Mouse (Mus musculus): ENCODE data around the gene Esam. TPM values are rescaled to one million over a fixed set of nuclear protein-coding genes. Genes with fewer than 3 reads are reported as not detected.

Esam gene
- 6.1 TPM for polyA plus RNA-seq (2014; fragmentation: Illumina TruSeq; extraction: RNeasy Lipid Tissue Mini Kit (QIAGEN cat#74804); ENCODE audit: low read depth, low replicate concordance)

DNA sequence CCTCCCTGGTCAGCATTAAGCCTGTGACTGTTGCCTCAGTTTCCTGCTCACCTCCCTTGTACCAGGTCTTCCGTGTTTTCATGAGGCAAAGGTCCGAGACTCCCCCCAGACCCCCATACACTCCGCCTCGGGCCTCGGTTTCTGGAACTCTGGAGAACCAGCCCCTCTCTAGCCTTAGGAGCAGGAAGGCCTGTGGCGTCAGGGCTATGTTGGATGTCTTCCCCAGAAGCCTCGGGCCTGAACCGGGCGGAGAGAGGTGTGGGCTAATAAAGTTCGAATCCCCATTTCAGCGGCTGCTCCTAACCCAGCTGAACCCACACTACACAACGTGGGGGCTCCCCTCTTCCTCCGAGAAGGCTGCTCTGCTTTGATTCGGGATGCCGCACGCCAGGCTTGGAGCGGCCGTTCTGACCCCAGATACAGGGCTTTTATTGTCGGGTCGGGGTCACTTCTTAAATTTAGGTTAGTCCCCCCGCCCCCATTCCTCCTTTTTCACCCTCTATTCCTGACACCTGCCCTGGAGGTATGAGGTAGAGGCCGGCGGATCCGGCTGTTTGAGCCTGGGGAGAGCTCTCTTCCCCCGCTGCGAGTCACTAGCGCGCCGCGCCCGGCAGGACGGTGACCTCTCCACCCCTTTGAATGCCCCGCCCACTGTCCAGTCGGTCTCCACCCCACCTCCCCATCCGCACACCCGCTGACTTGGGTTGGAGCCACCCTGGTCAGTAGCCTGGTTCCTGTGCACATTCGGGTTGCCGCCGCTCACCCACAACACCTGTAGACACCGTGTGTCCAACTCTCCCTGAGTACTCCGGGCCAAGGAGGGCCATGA is at the start of gene Esam:
TSS of gene Esam (plus strand) at position 683 of the 829 bp plus-strand sequence.

DNA sequence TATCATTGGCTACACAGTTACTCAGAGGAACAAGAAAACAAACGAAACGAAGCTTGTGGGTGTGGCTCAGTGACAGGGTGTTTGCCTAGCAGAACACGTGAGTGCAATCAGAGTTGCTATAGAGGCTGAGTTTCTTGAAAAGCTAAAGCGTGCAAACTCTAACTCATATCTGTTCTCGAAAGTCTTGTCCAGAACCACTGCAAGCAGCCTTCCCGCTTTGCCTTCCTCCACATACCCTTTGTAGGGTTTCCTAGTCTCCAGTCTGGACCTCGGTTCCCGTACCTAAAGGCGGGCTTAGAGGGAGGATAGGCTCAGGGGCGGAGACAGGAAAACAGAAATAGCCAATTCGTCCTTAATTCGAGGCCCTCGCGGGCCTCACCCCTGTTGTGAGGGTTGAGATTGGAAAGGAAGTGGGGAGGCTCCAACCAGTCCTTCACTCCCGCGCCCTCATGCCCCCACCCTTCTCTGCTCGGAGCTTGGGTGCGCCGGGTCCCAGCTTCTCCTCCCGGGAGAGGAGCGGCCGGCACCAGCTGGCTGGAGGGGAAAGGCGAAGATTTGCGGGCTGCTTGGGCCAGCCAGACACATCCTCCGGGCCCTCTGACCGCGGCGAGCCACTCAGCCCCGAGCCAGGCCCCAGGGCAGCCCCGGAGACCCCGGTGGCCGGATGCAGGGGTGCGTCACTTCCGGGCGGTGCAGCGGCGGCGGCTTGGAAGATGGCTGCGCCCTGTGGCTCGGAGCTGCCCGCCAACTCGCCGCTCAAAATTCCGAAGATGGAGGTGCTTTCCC is 39.1 kb upstream of the Esam start, which contains the start of gene Msantd2:
TSS of gene Msantd2 (plus strand) at position 709 of the 786 bp plus-strand sequence.

DNA sequence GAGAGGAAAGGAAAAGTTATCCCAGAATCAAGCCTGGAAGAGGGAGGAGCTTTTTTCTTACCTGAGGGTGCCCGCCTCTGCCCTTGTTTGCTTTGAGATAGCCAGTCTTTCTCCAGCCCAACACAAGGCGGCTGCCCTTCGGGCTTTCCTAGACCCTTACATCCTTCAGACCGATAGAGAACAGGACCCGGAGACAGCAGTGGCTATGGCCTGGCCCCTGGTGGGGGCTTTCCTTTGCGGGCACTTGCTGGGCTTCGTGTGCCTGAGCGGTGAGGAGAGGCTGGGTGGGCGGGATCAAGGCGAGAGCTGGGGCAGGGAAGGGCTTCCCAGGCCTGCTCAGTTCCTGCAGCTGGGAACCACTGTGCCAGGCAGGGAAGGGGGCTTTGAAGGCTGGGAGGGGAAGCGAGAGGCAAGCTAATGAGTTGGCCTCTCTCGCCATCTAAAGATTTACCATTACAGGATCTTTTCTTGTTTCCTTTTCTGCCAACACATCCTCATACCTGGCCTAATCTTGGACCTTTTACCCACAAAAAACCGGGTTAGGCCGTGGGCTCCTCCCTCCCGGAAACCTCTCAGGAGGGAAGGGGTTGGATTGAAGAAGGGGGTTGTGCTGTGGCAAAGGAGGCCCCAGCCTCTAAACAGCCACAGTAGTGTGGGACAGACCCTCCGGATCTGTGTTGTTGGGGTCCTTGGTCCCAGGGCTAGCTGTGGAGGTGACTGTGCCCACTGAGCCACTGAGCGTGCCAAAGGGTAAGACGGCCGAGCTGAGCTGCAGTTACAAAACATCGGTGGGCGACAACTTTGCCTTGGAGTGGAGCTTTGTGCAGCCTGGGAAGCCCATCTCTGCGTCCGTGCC is 11.5 kb downstream of the Esam start, which contains the start of gene Vsig2:
TSS of gene Vsig2 (plus strand) at position 86 of the 856 bp plus-strand sequence.

DNA sequence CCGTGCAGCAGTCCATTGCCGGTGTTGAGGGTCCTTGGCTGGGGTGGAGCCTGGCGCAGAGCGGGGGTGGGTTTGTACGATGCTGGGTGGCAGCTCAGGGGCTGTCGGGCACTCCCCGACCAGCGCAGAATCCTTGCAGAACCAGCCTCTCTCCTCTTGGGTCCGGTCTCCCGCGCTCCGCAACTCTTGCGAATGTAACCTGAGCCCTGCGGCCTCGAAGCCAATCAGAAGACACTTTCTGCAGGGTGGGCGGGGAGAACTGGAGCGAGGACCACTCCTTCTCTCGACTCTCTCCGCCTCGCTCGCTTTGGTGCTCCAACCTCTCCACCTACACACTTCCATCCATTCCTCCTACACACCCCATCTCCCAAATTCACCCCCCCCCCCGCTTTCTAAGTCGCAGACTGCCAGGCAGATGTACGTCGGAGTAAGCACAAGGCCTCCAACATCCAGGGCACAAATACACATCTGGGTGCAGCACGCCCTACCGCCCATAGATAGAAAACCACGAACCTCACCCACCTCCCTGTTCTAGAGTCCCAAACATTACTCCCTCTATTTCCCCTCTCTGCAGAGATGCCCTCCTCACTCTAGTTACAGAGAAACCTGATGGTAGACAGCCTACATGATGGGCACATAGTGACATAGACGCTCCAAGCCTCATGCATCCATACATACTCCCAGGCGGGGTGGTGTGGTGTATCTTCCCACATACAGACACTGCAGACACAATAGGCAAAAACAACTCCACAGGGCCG is 24.8 kb downstream of the Esam start, which contains the start of gene Nrgn:
TSS of gene Nrgn (minus strand) at position 369 of the 758 bp plus-strand sequence.

DNA sequence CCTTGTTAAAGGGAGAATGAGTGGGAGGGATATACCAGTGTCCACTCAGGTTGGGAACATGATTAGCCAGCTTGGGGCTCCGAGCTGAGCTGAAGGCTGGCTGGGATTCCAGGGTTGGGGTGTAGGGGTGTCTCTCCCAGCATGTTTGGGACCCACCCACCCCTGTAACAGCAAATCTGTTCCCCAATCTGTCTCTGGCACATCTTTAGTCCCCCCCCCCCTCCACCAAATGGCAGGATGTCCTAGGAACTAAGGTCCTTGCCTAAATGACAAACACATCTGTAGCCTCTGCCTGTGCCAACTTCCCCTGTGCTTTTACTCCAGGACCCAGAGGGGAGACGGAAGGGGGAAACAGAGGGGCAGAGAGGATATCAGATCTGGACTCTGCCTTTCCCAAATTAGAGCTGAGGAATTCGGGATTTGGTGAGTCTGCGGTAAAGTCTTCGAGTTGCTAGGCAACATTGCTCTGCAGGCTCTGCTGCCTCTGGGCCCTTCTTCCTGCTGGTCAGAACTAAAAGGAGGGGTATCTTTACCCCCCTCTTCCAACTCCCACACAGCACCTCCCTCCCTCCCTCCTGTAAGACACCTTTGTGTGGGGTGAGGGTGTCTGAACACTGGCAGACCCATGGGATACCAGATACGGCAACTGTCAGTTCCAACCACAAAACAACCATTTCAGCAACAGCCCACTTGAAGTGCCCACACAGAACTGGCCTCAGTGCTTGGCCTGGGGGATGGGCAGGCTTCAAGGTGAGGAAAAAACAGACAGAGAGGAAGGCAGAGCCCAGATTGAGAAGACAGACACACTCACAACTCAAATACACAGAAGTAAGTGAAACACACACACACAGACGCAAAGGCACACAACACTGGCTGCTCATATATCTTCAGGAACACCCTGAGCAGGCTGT is 27.2 kb downstream of the Esam start, which contains the start of gene Siae:
TSS of gene Siae (plus strand) at position 861 of the 911 bp plus-strand sequence.

Other genes starting within 250 kb of the Esam start
- gene Ccdc15, start 179.6 kb upstream of the Esam start, polyA plus RNA-seq (2014; fragmentation: Illumina TruSeq; extraction: RNeasy Lipid Tissue Mini Kit (QIAGEN cat#74804); ENCODE audit: low read depth, low replicate concordance) = 5.3 TPM
- gene Hepacam, start 160.7 kb upstream of the Esam start, polyA plus RNA-seq (2014; fragmentation: Illumina TruSeq; extraction: RNeasy Lipid Tissue Mini Kit (QIAGEN cat#74804); ENCODE audit: low read depth, low replicate concordance) = not detected
- gene Robo4, start 126.2 kb upstream of the Esam start, polyA plus RNA-seq (2014; fragmentation: Illumina TruSeq; extraction: RNeasy Lipid Tissue Mini Kit (QIAGEN cat#74804); ENCODE audit: low read depth, low replicate concordance) = 3.8 TPM
- gene Robo3, start 94.8 kb upstream of the Esam start, polyA plus RNA-seq (2014; fragmentation: Illumina TruSeq; extraction: RNeasy Lipid Tissue Mini Kit (QIAGEN cat#74804); ENCODE audit: low read depth, low replicate concordance) = not detected
- gene Msantd2, start 38.8 kb upstream of the Esam start, polyA plus RNA-seq (2014; fragmentation: Illumina TruSeq; extraction: RNeasy Lipid Tissue Mini Kit (QIAGEN cat#74804); ENCODE audit: low read depth, low replicate concordance) = 32.6 TPM
- 1.9 TPM for gene Vsig2, start 11.2 kb downstream of the Esam start, polyA plus RNA-seq (2014; fragmentation: Illumina TruSeq; extraction: RNeasy Lipid Tissue Mini Kit (QIAGEN cat#74804); ENCODE audit: low read depth, low replicate concordance)
- gene Nrgn, start 24.8 kb downstream of the Esam start, polyA plus RNA-seq (2014; fragmentation: Illumina TruSeq; extraction: RNeasy Lipid Tissue Mini Kit (QIAGEN cat#74804); ENCODE audit: low read depth, low replicate concordance) = not detected
- 36.4 TPM for gene Siae, start 27.6 kb downstream of the Esam start, polyA plus RNA-seq (2014; fragmentation: Illumina TruSeq; extraction: RNeasy Lipid Tissue Mini Kit (QIAGEN cat#74804); ENCODE audit: low read depth, low replicate concordance)
- gene Spa17, start 85.6 kb downstream of the Esam start, polyA plus RNA-seq (2014; fragmentation: Illumina TruSeq; extraction: RNeasy Lipid Tissue Mini Kit (QIAGEN cat#74804); ENCODE audit: low read depth, low replicate concordance) = 20.2 TPM
- 23.7 TPM for gene Tbrg1, start 129.2 kb downstream of the Esam start, polyA plus RNA-seq (2014; fragmentation: Illumina TruSeq; extraction: RNeasy Lipid Tissue Mini Kit (QIAGEN cat#74804); ENCODE audit: low read depth, low replicate concordance)
- gene Panx3, start 141.2 kb downstream of the Esam start, polyA plus RNA-seq (2014; fragmentation: Illumina TruSeq; extraction: RNeasy Lipid Tissue Mini Kit (QIAGEN cat#74804); ENCODE audit: low read depth, low replicate concordance) = 0.35 TPM
- gene Olfr160, start 188.2 kb downstream of the Esam start, polyA plus RNA-seq (2014; fragmentation: Illumina TruSeq; extraction: RNeasy Lipid Tissue Mini Kit (QIAGEN cat#74804); ENCODE audit: low read depth, low replicate concordance) = not detected
- not detected for gene Olfr874, start 217.0 kb downstream of the Esam start, polyA plus RNA-seq (2014; fragmentation: Illumina TruSeq; extraction: RNeasy Lipid Tissue Mini Kit (QIAGEN cat#74804); ENCODE audit: low read depth, low replicate concordance)
- gene Olfr875, start 243.8 kb downstream of the Esam start, polyA plus RNA-seq (2014; fragmentation: Illumina TruSeq; extraction: RNeasy Lipid Tissue Mini Kit (QIAGEN cat#74804); ENCODE audit: low read depth, low replicate concordance) = not detected

Data from adrenal gland, adult 10 weeks (tissue).